Mouse (Mus musculus): Measurements from ENCODE around the gene Anapc2. TPM values are rescaled to one million over a fixed set of nuclear protein-coding genes. Genes with fewer than 3 reads are reported as not detected.

Anapc2 gene
- total and polyA plus RNA-seq, 2 experiments from 2014 or later, result 41.0 to 48.6 TPM

DNA sequence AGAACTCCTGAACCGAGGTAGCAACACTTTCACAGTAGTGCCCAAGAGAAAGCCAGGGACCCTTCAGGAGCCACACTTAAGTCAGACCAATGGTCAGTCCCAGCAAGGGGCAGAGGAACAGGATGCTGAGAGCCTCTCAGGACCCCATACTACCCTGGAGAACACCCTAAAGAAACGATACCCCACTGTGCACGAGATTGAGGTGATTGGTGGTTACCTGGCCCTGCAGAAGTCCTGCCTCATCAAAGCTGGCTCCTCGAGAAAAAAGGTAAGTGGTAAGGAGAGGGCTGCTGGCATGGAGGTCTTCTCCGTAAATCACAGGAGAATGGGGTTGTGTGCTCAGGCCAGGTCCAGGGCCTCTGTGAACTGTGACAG, 8.0 kb upstream of the Anapc2 start:
- TF ChIP-seq EP300 (IDR thresholded peaks at IDR 0.05; ENCODE audit: low read depth) (no peak), CTCF (IDR thresholded peaks at IDR 0.05; ENCODE audit: low read depth) (no peak)
- Histone ChIP-seq H3K9ac (replicated peaks; ENCODE audit: low read depth, low read length) (no peak overlapping the region), H3K4me1 (ENCODE audit: control insufficient read depth, insufficient read depth) (peaks cover 28% of the 10 kb centered on the region), H3K36me3 (replicated peaks; ENCODE audit: control insufficient read depth, insufficient read depth, low read length) (peaks cover 7% of the 10 kb centered on the region), H3K9me3 (replicated peaks; ENCODE audit: control insufficient read depth, low read length) (no peaks in the 10 kb centered on the region), H3K4me2 (ENCODE audit: low read depth, low read length) (no peak overlapping the region), H3K27ac (ENCODE audit: low read depth) (no peak overlapping the region), H3K4me3 (ENCODE audit: low read depth, low read length) (no peak overlapping the region), H3K27me3 (ENCODE audit: control insufficient read depth, insufficient read depth, low read length) (no peaks in the 10 kb centered on the region)
- ATAC-seq (ENCODE audit: insufficient read depth, low read depth), result no peak
- no peak for DNase-seq (ENCODE audit: low spot score)
- WGBS, result 74% methylated on average over 5 of the region's 5 CpGs

DNA sequence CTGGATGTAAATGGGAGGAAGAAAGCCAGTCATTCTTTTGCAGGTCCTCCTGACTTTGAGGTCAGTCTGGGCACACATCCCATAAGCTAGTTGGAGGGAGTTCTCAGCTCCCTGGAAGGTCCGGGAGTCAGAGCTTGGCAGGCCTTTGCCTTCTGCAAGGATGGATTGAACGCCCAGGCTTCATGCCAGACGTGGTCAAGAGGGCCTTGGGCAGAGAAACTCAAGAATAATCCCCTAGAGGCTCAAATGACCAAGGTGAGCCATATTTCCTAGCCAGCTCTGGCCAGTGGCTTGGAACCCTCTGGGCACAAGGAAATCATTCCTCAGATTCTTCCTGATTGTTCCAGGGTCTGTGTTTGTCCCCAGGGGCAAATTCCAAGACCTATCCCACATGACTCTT, 7.4 kb upstream of the Anapc2 start:
- no peak for DNase-seq (ENCODE audit: low spot score)
- Histone ChIP-seq H3K4me3 (ENCODE audit: low read depth, low read length) (no peak overlapping the region), H3K4me2 (ENCODE audit: low read depth, low read length) (no peak overlapping the region), H3K27me3 (ENCODE audit: control insufficient read depth, insufficient read depth, low read length) (no peaks in the 10 kb centered on the region), H3K9me3 (replicated peaks; ENCODE audit: control insufficient read depth, low read length) (no peaks in the 10 kb centered on the region), H3K27ac (ENCODE audit: low read depth) (no peak overlapping the region), H3K4me1 (ENCODE audit: control insufficient read depth, insufficient read depth) (peaks cover 28% of the 10 kb centered on the region), H3K9ac (replicated peaks; ENCODE audit: low read depth, low read length) (no peak overlapping the region), H3K36me3 (replicated peaks; ENCODE audit: control insufficient read depth, insufficient read depth, low read length) (peaks cover 13% of the 10 kb centered on the region)
- no peak for ATAC-seq (ENCODE audit: insufficient read depth, low read depth)
- 65% methylated on average over 3 of the region's 3 CpGs for WGBS
- no peak for TF ChIP-seq EP300 (IDR thresholded peaks at IDR 0.05; ENCODE audit: low read depth)
- TF ChIP-seq CTCF (IDR thresholded peaks at IDR 0.05; ENCODE audit: low read depth), result no peak

DNA sequence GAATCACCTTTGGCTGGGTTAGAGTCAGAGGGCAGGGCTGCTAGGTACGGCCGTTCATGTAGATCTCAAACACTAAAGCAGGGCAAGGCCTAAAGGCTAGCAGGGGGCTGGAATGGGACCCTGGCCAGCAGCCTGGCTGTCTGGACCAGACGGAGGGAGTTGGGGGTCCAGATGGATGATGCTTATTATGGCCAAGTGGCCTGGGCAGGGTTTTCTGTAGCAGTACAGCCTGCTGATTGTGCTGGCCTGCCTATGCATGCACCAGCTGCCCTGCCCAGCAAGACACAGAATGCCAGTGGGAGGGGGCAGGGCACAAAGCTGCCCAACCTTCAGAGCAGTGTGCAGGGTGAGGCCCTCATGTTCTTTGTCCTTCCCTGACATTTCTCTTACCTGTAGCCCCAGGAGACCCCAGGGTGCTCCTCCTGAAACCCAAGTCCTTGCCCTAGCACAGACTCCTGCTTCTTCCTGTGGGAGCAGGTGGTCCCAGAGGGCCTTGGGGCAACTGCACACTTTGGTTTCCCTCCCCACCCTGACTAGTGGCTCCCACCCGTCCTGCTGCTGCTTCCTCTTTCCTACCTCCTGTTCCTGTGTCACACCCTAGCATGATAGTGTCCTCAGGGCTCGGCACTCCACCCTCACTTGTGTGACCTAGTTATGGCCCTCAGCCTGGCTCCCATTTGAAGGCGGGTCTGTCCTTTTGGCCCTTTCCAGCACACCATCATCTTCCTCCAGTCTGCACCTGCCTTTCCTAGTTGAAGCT, 6.2 kb upstream of the Anapc2 start:
- H3K4me1 ChIP-seq (ENCODE audit: control insufficient read depth, insufficient read depth), result peaks cover 30% of the 10 kb centered on the region
- DNase-seq (ENCODE audit: low spot score), result no peak
- H3K4me3 ChIP-seq (ENCODE audit: low read depth, low read length), result no peak overlapping the region

DNA sequence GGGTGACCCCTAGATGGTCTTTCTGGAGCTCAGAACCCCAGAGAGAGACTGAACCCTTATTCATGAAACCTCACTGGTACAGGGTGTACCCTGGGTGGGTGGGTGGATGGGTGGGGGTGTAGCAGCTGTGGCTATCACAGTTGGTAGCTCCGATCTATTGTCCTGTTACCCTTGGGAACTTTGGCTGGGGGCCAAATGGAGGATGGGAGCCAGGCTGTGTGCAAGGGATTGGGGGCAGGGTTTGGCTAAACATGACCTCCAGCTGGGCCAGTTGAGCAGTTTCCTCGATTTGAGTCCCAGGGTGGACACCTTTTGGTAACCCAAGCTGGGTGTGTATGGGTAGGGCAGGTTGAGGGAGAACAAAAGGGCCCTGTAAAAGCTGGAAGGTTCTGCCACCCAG, 5.6 kb upstream of the Anapc2 start:
- no peak for DNase-seq (ENCODE audit: low spot score)
- Histone ChIP-seq H3K27me3 (ENCODE audit: control insufficient read depth, insufficient read depth, low read length) (no peaks in the 10 kb centered on the region), H3K9me3 (replicated peaks; ENCODE audit: control insufficient read depth, low read length) (no peaks in the 10 kb centered on the region), H3K27ac (ENCODE audit: low read depth) (no peak overlapping the region), H3K4me2 (ENCODE audit: low read depth, low read length) (no peak overlapping the region), H3K9ac (replicated peaks; ENCODE audit: low read depth, low read length) (no peak overlapping the region), H3K4me1 (ENCODE audit: control insufficient read depth, insufficient read depth) (peaks cover 35% of the 10 kb centered on the region), H3K36me3 (replicated peaks; ENCODE audit: control insufficient read depth, insufficient read depth, low read length) (peaks cover 22% of the 10 kb centered on the region), H3K4me3 (ENCODE audit: low read depth, low read length) (no peak overlapping the region)
- TF ChIP-seq EP300 (IDR thresholded peaks at IDR 0.05; ENCODE audit: low read depth) (no peak), CTCF (IDR thresholded peaks at IDR 0.05; ENCODE audit: low read depth) (no peak)
- no peak for ATAC-seq (ENCODE audit: insufficient read depth, low read depth)
- 31% methylated on average over 2 of the region's 2 CpGs for WGBS

More for the DNA sequence above, 6.2 kb upstream of the Anapc2 start:
- TF ChIP-seq CTCF (IDR thresholded peaks at IDR 0.05; ENCODE audit: low read depth) (no peak), EP300 (IDR thresholded peaks at IDR 0.05; ENCODE audit: low read depth) (no peak)
- WGBS, result 56% methylated on average over 6 of the region's 6 CpGs
- H3K9me3 ChIP-seq (replicated peaks; ENCODE audit: control insufficient read depth, low read length), result no peaks in the 10 kb centered on the region
- peaks cover 22% of the 10 kb centered on the region for H3K36me3 ChIP-seq (replicated peaks; ENCODE audit: control insufficient read depth, insufficient read depth, low read length)
- H3K4me2 ChIP-seq (ENCODE audit: low read depth, low read length), result peak overlapping the region; percentile 17; the same call in 1 of the 2 replicates
- no peak for ATAC-seq (ENCODE audit: insufficient read depth, low read depth)
- H3K9ac ChIP-seq (replicated peaks; ENCODE audit: low read depth, low read length), result 0 out of 2 replicates have a peak overlapping the region, but pooled peaks have one; percentile 32
- H3K27me3 ChIP-seq (ENCODE audit: control insufficient read depth, insufficient read depth, low read length), result no peaks in the 10 kb centered on the region
- H3K27ac ChIP-seq (ENCODE audit: low read depth), result no peak overlapping the region

DNA sequence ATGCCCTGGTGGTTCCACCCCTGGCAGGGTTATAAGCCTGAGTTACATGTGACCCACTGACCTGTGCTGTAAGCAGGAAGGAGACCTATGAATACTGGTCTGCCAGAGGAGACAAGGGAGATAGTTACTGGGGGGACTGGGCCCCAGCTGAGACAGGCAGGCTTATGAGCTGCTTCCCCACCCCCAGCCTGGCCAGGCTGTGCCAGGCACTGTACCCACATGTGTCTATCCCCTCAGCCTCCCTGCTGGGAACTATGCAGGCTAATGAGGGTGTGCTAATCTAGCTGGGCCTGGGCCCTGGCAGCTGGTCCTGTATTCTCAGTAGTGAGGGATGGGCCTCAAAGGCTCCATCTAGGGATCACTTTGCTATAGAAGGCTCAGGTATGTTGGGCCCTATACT, 5.0 kb upstream of the Anapc2 start:
- ATAC-seq (ENCODE audit: insufficient read depth, low read depth), result no peak
- H3K4me1 ChIP-seq (ENCODE audit: control insufficient read depth, insufficient read depth), result peaks cover 35% of the 10 kb centered on the region
- TF ChIP-seq EP300 (IDR thresholded peaks at IDR 0.05; ENCODE audit: low read depth), result no peak
- no peak for TF ChIP-seq CTCF (IDR thresholded peaks at IDR 0.05; ENCODE audit: low read depth)
- no peak overlapping the region for H3K9ac ChIP-seq (replicated peaks; ENCODE audit: low read depth, low read length)
- H3K27ac ChIP-seq (ENCODE audit: low read depth), result no peak overlapping the region
- H3K27me3 ChIP-seq (ENCODE audit: control insufficient read depth, insufficient read depth, low read length), result no peaks in the 10 kb centered on the region
- no peaks in the 10 kb centered on the region for H3K9me3 ChIP-seq (replicated peaks; ENCODE audit: control insufficient read depth, low read length)
- no peak overlapping the region for H3K4me2 ChIP-seq (ENCODE audit: low read depth, low read length)
- no peak for DNase-seq (ENCODE audit: low spot score)
- no peak overlapping the region for H3K4me3 ChIP-seq (ENCODE audit: low read depth, low read length)
- H3K36me3 ChIP-seq (replicated peaks; ENCODE audit: control insufficient read depth, insufficient read depth, low read length), result peaks cover 22% of the 10 kb centered on the region
